Mouse (Mus musculus): Measurements from ENCODE around the gene Mlxipl. TPM values are rescaled to one million over a fixed set of nuclear protein-coding genes. Genes with fewer than 3 reads are reported as not detected.

The Mlxipl gene
- polyA plus RNA-seq, 1 experiment, result 304 TPM

DNA sequence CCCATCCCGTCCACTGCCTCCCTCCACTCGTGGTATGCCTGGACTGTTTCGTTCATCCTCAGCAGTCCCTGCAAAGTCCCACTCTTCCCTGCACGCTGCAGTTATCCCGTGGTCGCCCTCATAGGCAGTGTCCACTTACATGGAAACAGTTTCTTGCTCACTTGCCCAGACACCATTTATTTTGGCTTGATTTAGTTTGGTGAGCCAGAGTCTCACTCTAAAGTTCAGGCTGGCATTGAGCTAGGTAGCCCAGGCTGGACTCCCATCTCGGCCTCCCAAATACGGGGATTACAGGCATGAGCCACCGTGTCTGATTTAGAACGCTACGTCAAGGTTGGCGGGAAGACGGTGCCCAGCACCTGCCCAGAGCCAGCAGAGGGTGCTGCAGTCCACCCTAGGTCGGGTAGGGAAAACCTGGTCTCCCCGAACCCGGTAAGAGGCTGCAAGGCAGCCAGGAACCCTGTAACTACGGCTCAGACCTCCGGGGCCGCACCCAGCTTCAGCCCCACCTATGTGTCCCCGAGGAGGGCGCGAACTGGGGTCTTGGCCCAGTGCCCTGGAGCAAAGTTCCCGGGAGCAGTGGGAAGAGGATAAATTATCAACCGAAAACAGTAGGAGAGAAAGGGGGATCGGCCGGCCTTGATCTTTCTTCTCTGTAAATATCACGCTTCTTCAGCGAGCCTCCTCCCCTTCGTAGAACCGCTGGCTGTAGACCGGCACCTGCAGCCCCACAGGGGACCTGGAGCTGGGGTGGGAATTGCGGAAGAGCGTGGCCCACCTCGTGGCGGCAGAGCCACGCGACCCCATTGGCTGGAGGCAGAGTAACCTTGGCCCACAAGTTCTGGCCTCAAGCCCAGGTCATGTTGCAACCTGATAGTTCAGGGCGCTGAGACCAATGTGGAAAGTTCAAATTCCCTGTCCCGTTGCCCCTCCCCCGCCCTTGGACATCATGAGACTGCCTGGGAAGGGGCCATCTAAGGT, 18.1 kb downstream of the Mlxipl start:
- peak overlapping the region; percentile 81 for H3K27ac ChIP-seq (ENCODE audit: insufficient read depth, low read depth, low read length)
- no peaks in the 10 kb centered on the region for H3K27me3 ChIP-seq (ENCODE audit: control insufficient read depth, insufficient read depth, low read length)
- TF ChIP-seq CTCF (IDR thresholded peaks at IDR 0.05; ENCODE audit: extremely low read depth, insufficient read length, insufficient replicate concordance, low read depth, low read length), result peak; percentile 74; the same call in 1 of the 2 replicates
- 0 out of 2 replicates have a peak, but pooled peaks have one; percentile 14 for TF ChIP-seq POLR2A (IDR thresholded peaks at IDR 0.05; ENCODE audit: low read depth, low read length)
- 2% methylated on average over 40 of the region's 40 CpGs for WGBS
- 0 out of 2 replicates have a peak, but pooled peaks cover under 1% of the 10 kb centered on the region for H3K36me3 ChIP-seq (ENCODE audit: control insufficient read depth, insufficient read depth, low read length)
- H3K4me3 ChIP-seq (ENCODE audit: low read depth, low read length), result peak overlapping the region; percentile 91
- peaks cover 12% of the 10 kb centered on the region for H3K4me1 ChIP-seq (ENCODE audit: control insufficient read depth, insufficient read depth, insufficient read length, low read length)

DNA sequence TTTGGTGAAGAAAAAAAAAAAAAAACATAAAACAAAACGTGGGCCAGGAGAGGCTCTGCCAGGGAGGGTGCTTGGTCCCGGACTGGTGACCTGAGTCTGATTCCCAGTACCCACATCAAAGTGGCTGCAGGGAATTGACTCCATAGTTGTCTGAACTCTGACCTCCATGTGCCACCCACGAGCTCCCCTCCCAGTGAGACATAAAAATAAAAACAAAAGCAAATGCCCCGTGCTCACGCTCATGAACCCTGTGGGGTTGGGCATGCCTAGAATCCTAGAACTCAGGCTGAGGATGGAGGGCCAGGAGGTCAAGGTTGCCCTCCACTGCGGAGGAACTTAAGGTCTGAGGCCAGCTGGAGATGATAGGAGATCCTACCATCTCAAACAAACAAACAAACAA, 19.3 kb downstream of the Mlxipl start:
- Histone ChIP-seq H3K4me3 (ENCODE audit: low read depth, low read length) (peak overlapping the region; percentile 91), H3K27ac (ENCODE audit: insufficient read depth, low read depth, low read length) (peak overlapping the region; percentile 81), H3K27me3 (ENCODE audit: control insufficient read depth, insufficient read depth, low read length) (no peaks in the 10 kb centered on the region), H3K4me1 (ENCODE audit: control insufficient read depth, insufficient read depth, insufficient read length, low read length) (peaks cover 12% of the 10 kb centered on the region), H3K36me3 (ENCODE audit: control insufficient read depth, insufficient read depth, low read length) (peaks cover 8% of the 10 kb centered on the region)
- 19% methylated on average over 6 of the region's 6 CpGs for WGBS
- TF ChIP-seq CTCF (IDR thresholded peaks at IDR 0.05; ENCODE audit: extremely low read depth, insufficient read length, insufficient replicate concordance, low read depth, low read length), result no peak

- TF ChIP-seq CTCF (IDR thresholded peaks at IDR 0.05; ENCODE audit: extremely low read depth, insufficient read length, insufficient replicate concordance, low read depth, low read length), result no peak
- TF ChIP-seq POLR2A (IDR thresholded peaks at IDR 0.05; ENCODE audit: low read depth, low read length), result no peak
- H3K36me3 ChIP-seq (ENCODE audit: control insufficient read depth, insufficient read depth, low read length), result peaks cover 11% of the 10 kb centered on the region
- H3K27me3 ChIP-seq (ENCODE audit: control insufficient read depth, insufficient read depth, low read length), result no peaks in the 10 kb centered on the region
- peaks cover 14% of the 10 kb centered on the region for H3K4me1 ChIP-seq (ENCODE audit: control insufficient read depth, insufficient read depth, insufficient read length, low read length)
- WGBS, result 67% methylated on average over 3 of the region's 3 CpGs
- H3K4me3 ChIP-seq (ENCODE audit: low read depth, low read length), result peak overlapping the region; percentile 91; the same call in 1 of the 2 replicates
- H3K27ac ChIP-seq (ENCODE audit: insufficient read depth, low read depth, low read length), result peak overlapping the region; percentile 81
Measured at GRCm38 (mm10) chr5:135109426-135109825, 19.7 kb downstream of the Mlxipl start.

- Histone ChIP-seq H3K27ac (ENCODE audit: insufficient read depth, low read depth, low read length) (no peak overlapping the region), H3K36me3 (ENCODE audit: control insufficient read depth, insufficient read depth, low read length) (peaks cover 11% of the 10 kb centered on the region), H3K4me1 (ENCODE audit: control insufficient read depth, insufficient read depth, insufficient read length, low read length) (peaks cover 14% of the 10 kb centered on the region), H3K4me3 (ENCODE audit: low read depth, low read length) (no peak overlapping the region), H3K27me3 (ENCODE audit: control insufficient read depth, insufficient read depth, low read length) (no peaks in the 10 kb centered on the region)
- no peak for TF ChIP-seq POLR2A (IDR thresholded peaks at IDR 0.05; ENCODE audit: low read depth, low read length)
- TF ChIP-seq CTCF (IDR thresholded peaks at IDR 0.05; ENCODE audit: extremely low read depth, insufficient read length, insufficient replicate concordance, low read depth, low read length), result no peak
- WGBS, result 39% methylated on average over 6 of the region's 6 CpGs
Measured at GRCm38 (mm10) chr5:135109976-135110375, 20.3 kb downstream of the Mlxipl start.

DNA sequence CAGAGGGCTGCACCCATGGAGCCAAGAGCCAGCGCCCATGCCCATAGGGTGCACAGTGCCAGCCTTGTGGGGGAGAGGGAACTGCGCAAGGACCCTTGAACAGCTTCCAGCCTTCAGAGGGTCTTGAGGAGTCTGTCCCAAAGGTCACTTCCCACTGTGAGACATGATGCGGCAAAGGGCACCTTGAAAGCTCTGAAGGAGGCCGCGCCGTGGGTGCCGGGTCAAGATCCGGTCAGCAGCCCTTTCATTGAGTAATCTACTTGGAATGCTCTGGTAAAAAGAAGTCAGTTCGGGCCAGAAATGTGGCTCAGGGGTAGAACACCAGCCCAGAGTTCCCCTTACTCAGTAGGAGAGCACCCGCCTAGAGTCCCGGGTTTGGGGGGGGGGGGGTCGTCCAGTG, 24.1 kb downstream of the Mlxipl start:
- Histone ChIP-seq H3K27ac (ENCODE audit: insufficient read depth, low read depth, low read length) (no peak overlapping the region), H3K36me3 (ENCODE audit: control insufficient read depth, insufficient read depth, low read length) (peaks cover 15% of the 10 kb centered on the region), H3K27me3 (ENCODE audit: control insufficient read depth, insufficient read depth, low read length) (no peaks in the 10 kb centered on the region), H3K4me3 (ENCODE audit: low read depth, low read length) (no peak overlapping the region), H3K4me1 (ENCODE audit: control insufficient read depth, insufficient read depth, insufficient read length, low read length) (peaks cover 22% of the 10 kb centered on the region)
- 92% methylated on average over 12 of the region's 12 CpGs for WGBS
- TF ChIP-seq CTCF (IDR thresholded peaks at IDR 0.05; ENCODE audit: extremely low read depth, insufficient read length, insufficient replicate concordance, low read depth, low read length) (no peak), POLR2A (IDR thresholded peaks at IDR 0.05; ENCODE audit: low read depth, low read length) (no peak)

- TF ChIP-seq CTCF (IDR thresholded peaks at IDR 0.05; ENCODE audit: extremely low read depth, insufficient read length, insufficient replicate concordance, low read depth, low read length), result no peak
- no peak for TF ChIP-seq POLR2A (IDR thresholded peaks at IDR 0.05; ENCODE audit: low read depth, low read length)
- Histone ChIP-seq H3K27ac (ENCODE audit: insufficient read depth, low read depth, low read length) (peak overlapping the region; percentile 70), H3K27me3 (ENCODE audit: control insufficient read depth, insufficient read depth, low read length) (no peaks in the 10 kb centered on the region), H3K4me1 (ENCODE audit: control insufficient read depth, insufficient read depth, insufficient read length, low read length) (peaks cover 19% of the 10 kb centered on the region), H3K4me3 (ENCODE audit: low read depth, low read length) (no peak overlapping the region), H3K36me3 (ENCODE audit: control insufficient read depth, insufficient read depth, low read length) (peaks cover 15% of the 10 kb centered on the region)
- WGBS, result 22% methylated on average over 8 of the region's 8 CpGs
Measured at GRCm38 (mm10) chr5:135115241-135115640, 25.6 kb downstream of the Mlxipl start.

GRCm38 (mm10) chr5:135118589-135119081, 28.9 kb downstream of the Mlxipl start:
- 6% methylated on average over 6 of the region's 6 CpGs for WGBS
- Histone ChIP-seq H3K4me3 (ENCODE audit: low read depth, low read length) (no peak overlapping the region), H3K27ac (ENCODE audit: insufficient read depth, low read depth, low read length) (peak overlapping the region; percentile 71), H3K27me3 (ENCODE audit: control insufficient read depth, insufficient read depth, low read length) (no peaks in the 10 kb centered on the region), H3K36me3 (ENCODE audit: control insufficient read depth, insufficient read depth, low read length) (peaks cover 27% of the 10 kb centered on the region), H3K4me1 (ENCODE audit: control insufficient read depth, insufficient read depth, insufficient read length, low read length) (peaks cover 15% of the 10 kb centered on the region)
- TF ChIP-seq POLR2A (IDR thresholded peaks at IDR 0.05; ENCODE audit: low read depth, low read length) (no peak), CTCF (IDR thresholded peaks at IDR 0.05; ENCODE audit: extremely low read depth, insufficient read length, insufficient replicate concordance, low read depth, low read length) (peak; percentile 82)
